15 mouse cellular contexts compared by ENCODE assay signal in genomic region chr17:9861923-9862854, GRCm38 (mm10).
DNase-seq lines count a peak whose midpoint lies in the region; ATAC-seq lines count a peak whose summit lies in the region.
"Had no signal": no experiment of that assay in that cellular context is flagged by ENCODE, and none has a peak within 500 bp of the region (broad histone marks: within the 10 kb centered on the region; RNA-seq: fewer than 3 reads in every experiment).

No protein-coding gene starts in this region.

- H3K9me3 ChIP-seq in heart, embryonic 10.5 days = no peaks in the 10 kb centered on the region
- peaks cover 3% of the 10 kb centered on the region; the same call in 1 of the 2 replicates for H3K9me3 ChIP-seq in midbrain, embryonic 14.5 days (ENCODE audit: control insufficient read depth, low read length)
- H3K9me3 ChIP-seq: liver, embryonic 13.5 days; stomach, embryonic 15.5 days had no signal

- peak overlapping the region; percentile 9; the same call in 1 of the 2 replicates for H3K9ac ChIP-seq in midbrain, embryonic 14.5 days (replicated peaks; ENCODE audit: low read length)
- H3K9ac ChIP-seq: liver, embryonic 13.5 days; stomach, embryonic 15.5 days had no signal

- H3K4me2 ChIP-seq in midbrain, embryonic 14.5 days (ENCODE audit: low read length) = 0 out of 2 replicates have a peak overlapping the region, but pooled peaks have one; percentile 3
- H3K4me2 ChIP-seq: liver, embryonic 13.5 days; stomach, embryonic 15.5 days had no signal

- DNase-seq in heart, embryonic 10.5 days (ENCODE audit: low spot score) = peak; percentile 33
- no peak for DNase-seq in heart, postnatal 10 days
- DNase-seq in right cerebral cortex, postnatal 25 days = peak; percentile 35
- no peak for DNase-seq in right cerebral cortex, postnatal 14 days
- peak; percentile 79 for DNase-seq in midbrain, embryonic 14.5 days
- DNase-seq in kidney, postnatal 14 days = no peak
- DNase-seq in gastrocnemius, postnatal 4 days (ENCODE audit: low spot score in 2 of 2) = no peak
- no peak for DNase-seq in embryo, embryonic 11 days
- DNase-seq: adrenal gland, postnatal 25 days; cerebellum, adult 9-11 months; liver, embryonic 13.5 days; spleen, adult 18-20 months; thymus, postnatal 14 days had no signal

- peak; percentile 57; the same call in 1 of the 2 replicates for ATAC-seq in midbrain, embryonic 14.5 days (ENCODE audit: low FRiP score, low TSS enrichment)
- ATAC-seq: inflammation-experienced regulatory T-cells, adult 6 months had no signal

- H3K27me3 ChIP-seq in heart, embryonic 10.5 days (ENCODE audit: insufficient read depth, poor library complexity, severe bottlenecking) = no peaks in the 10 kb centered on the region
- no peaks in the 10 kb centered on the region for H3K27me3 ChIP-seq in midbrain, embryonic 14.5 days (ENCODE audit: control insufficient read depth, insufficient read depth, low read length)
- H3K27me3 ChIP-seq: liver, embryonic 13.5 days; stomach, embryonic 15.5 days had no signal

- H3K27ac ChIP-seq in heart, embryonic 10.5 days = no peak overlapping the region
- H3K27ac ChIP-seq in midbrain, embryonic 14.5 days (replicated peaks; ENCODE audit: low read depth, low read length) = peak overlapping the region; percentile 78
- H3K27ac ChIP-seq: liver, embryonic 13.5 days; stomach, embryonic 15.5 days had no signal

- whole genome bisulfite sequencing in heart, embryonic 10.5 days = 81% methylated on average over 15 of the region's 15 CpGs
- WGBS in midbrain, embryonic 14.5 days = 47% methylated on average over 15 of the region's 15 CpGs

- no peaks in the 10 kb centered on the region for H3K36me3 ChIP-seq in heart, embryonic 10.5 days
- no peaks in the 10 kb centered on the region for H3K36me3 ChIP-seq in midbrain, embryonic 14.5 days (ENCODE audit: control insufficient read depth, insufficient read depth, low read length)
- H3K36me3 ChIP-seq: liver, embryonic 13.5 days; stomach, embryonic 15.5 days had no signal

- no peak overlapping the region for H3K4me3 ChIP-seq in heart, embryonic 10.5 days
- no peak overlapping the region for H3K4me3 ChIP-seq in midbrain, embryonic 14.5 days (replicated peaks; ENCODE audit: low read depth, low read length)
- H3K4me3 ChIP-seq: liver, embryonic 13.5 days; stomach, embryonic 15.5 days had no signal

- H3K4me1 ChIP-seq in heart, embryonic 10.5 days = peaks cover 10% of the 10 kb centered on the region; the same call in 1 of the 2 replicates
- H3K4me1 ChIP-seq in midbrain, embryonic 14.5 days (ENCODE audit: control insufficient read depth, insufficient read depth, low read length) = peaks cover 24% of the 10 kb centered on the region
- H3K4me1 ChIP-seq: liver, embryonic 13.5 days; stomach, embryonic 15.5 days had no signal

- intact Hi-C loops in heart, postnatal 10 days (cut with DNase I) = no loop called here

Comparison
In these comparisons a context has a peak if more than half of its experiments do, and no peak if none do; other contexts are left out.
1. DNase-seq: peak in heart, embryonic 10.5 days (single experiment), right cerebral cortex, postnatal 25 days (single experiment) and midbrain, embryonic 14.5 days (single experiment); none in heart, postnatal 10 days (0 of 2), right cerebral cortex, postnatal 14 days (single experiment), kidney, postnatal 14 days (single experiment), gastrocnemius, postnatal 4 days (0 of 2) and embryo, embryonic 11 days (single experiment).